Mouse (Mus musculus) MEL (cell line): ENCODE data around the gene Tmbim4. TPM values are rescaled to one million over a fixed set of nuclear protein-coding genes. Genes with fewer than 3 reads are reported as not detected.

ENCODE experiments used
- DNase-seq: peaks from one replicate; pipeline ENCODE4 v3.0.0; 2011; ENCODE audit warnings: low read depth, low spot score
- H3K27ac ChIP-seq: 2 replicates; pipeline ENCODE4 v1.5.1; 2012; ENCODE audit warnings: low read depth, mild to moderate bottlenecking, control low read depth, low read length, moderate library complexity; ENCODE audit not compliant: control insufficient read depth
- H3K27me3 ChIP-seq, 2 experiments: fragments of 150-350 bp in 1 of 2; sonication (generic) in 1 of 2; 2 replicates each; pipeline ENCODE4 v1.6.1; 2012; ENCODE audit warnings: low read length in 2 of 2, mild to moderate bottlenecking in 2 of 2, improper control_type of control experiment in 1 of 2, moderate library complexity in 1 of 2; ENCODE audit not compliant: insufficient read depth in 2 of 2, control insufficient read depth in 1 of 2
- H3K36me3 ChIP-seq, 2 experiments: 2 replicates each; pipeline ENCODE4 v1.6.1; 2012 to 2014; ENCODE audit warnings: low read length in 2 of 2, improper control_type of control experiment in 1 of 2, inconsistent platforms in 1 of 2, mild to moderate bottlenecking in 1 of 2; ENCODE audit not compliant: insufficient read depth in 2 of 2, control insufficient read depth in 1 of 2
- H3K4me1 ChIP-seq, 2 experiments: fragments of 150-350 bp in 1 of 2; sonication (generic) in 1 of 2; 2 replicates each; pipeline ENCODE4 v1.6.1; 2012; ENCODE audit warnings: low read length in 2 of 2, improper control_type of control experiment in 1 of 2, mild to moderate bottlenecking in 1 of 2; ENCODE audit not compliant: insufficient read depth in 2 of 2, control insufficient read depth in 1 of 2
- H3K4me3 ChIP-seq, 2 experiments: fragments of 150-350 bp in 1 of 2; sonication (generic) in 1 of 2; 2 replicates each; pipeline ENCODE4 v1.5.1; 2012; ENCODE audit warnings: low read depth in 2 of 2, low read length in 2 of 2, mild to moderate bottlenecking in 2 of 2, moderate library complexity in 2 of 2, control low read depth in 1 of 2, improper control_type of control experiment in 1 of 2; ENCODE audit not compliant: control insufficient read depth in 1 of 2, insufficient read depth in 1 of 2
- H3K79me2 ChIP-seq: 2 replicates; pipeline ENCODE4 v1.6.1; 2012; ENCODE audit warnings: mild to moderate bottlenecking, low read length, moderate library complexity; ENCODE audit not compliant: control insufficient read depth, poor library complexity, insufficient read depth
- H3K9ac ChIP-seq: 2 replicates; pipeline ENCODE4 v1.6.1; 2012; ENCODE audit warnings: low read depth, mild to moderate bottlenecking, control low read depth, low read length, moderate library complexity; ENCODE audit not compliant: control insufficient read depth, poor library complexity, severe bottlenecking
- H3K9me3 ChIP-seq: fragments of 150-350 bp; sonication (generic); replicated peaks from 2 replicates; pipeline ENCODE4 v1.6.1; 2012; ENCODE audit warnings: mild to moderate bottlenecking, low read length, improper control_type of control experiment, moderate library complexity; ENCODE audit not compliant: insufficient read depth
- BHLHE40 ChIP-seq: IDR thresholded peaks from 2 replicates; pipeline ENCODE4 v1.6.1; 2012; ENCODE audit warnings: low read depth, mild to moderate bottlenecking, inconsistent platforms, low read length, improper control_type of control experiment, borderline replicate concordance
- EP300 ChIP-seq, 2 experiments: IDR thresholded peaks; 2 replicates each; pipeline ENCODE4 v1.6.1; 2011; ENCODE audit warnings: improper control_type of control experiment in 2 of 2, low read length in 2 of 2, low read depth in 1 of 2, mild to moderate bottlenecking in 1 of 2
- ETS1 ChIP-seq: IDR thresholded peaks from 2 replicates; pipeline ENCODE4 v1.6.1; 2012; ENCODE audit warnings: low read depth, mild to moderate bottlenecking, inconsistent platforms, low read length, improper control_type of control experiment, moderate library complexity
- GABPA ChIP-seq: IDR thresholded peaks from 2 replicates; pipeline ENCODE4 v1.6.1; 2012; ENCODE audit warnings: low read depth, mild to moderate bottlenecking, inconsistent platforms, low read length, improper control_type of control experiment, moderate library complexity
- MAZ ChIP-seq: IDR thresholded peaks from 2 replicates; pipeline ENCODE4 v1.6.1; 2012; ENCODE audit warnings: low read depth, mild to moderate bottlenecking, inconsistent platforms, low read length, improper control_type of control experiment
- MYB ChIP-seq: IDR thresholded peaks from 2 replicates; pipeline ENCODE4 v1.6.1; 2011; ENCODE audit warnings: mild to moderate bottlenecking, low read depth, low read length, improper control_type of control experiment
- MYC ChIP-seq: IDR thresholded peaks from 2 replicates; pipeline ENCODE4 v1.6.1; 2011; ENCODE audit warnings: low read depth, mild to moderate bottlenecking, low read length, improper control_type of control experiment, moderate library complexity
- POLR2AphosphoS2 ChIP-seq: IDR thresholded peaks from 2 replicates; pipeline ENCODE4 v1.6.1; 2011; ENCODE audit warnings: low read length, improper control_type of control experiment
- RAD21 ChIP-seq: IDR thresholded peaks from 2 replicates; pipeline ENCODE4 v1.6.1; 2011; ENCODE audit warnings: mild to moderate bottlenecking, low read depth, low read length, improper control_type of control experiment
- SIN3A ChIP-seq: IDR thresholded peaks from 2 replicates; pipeline ENCODE4 v1.6.1; 2012; ENCODE audit warnings: low read length, improper control_type of control experiment, inconsistent platforms
- TBP ChIP-seq: IDR thresholded peaks from 2 replicates; pipeline ENCODE4 v1.8.0; 2011; ENCODE audit warnings: low read depth, low read length, improper control_type of control experiment
- UBTF ChIP-seq: IDR thresholded peaks from 2 replicates; pipeline ENCODE4 v1.6.1; 2012; ENCODE audit warnings: low read depth, mild to moderate bottlenecking, inconsistent platforms, low read length, improper control_type of control experiment, moderate library complexity, borderline replicate concordance; ENCODE audit not compliant: insufficient read depth
- USF1 ChIP-seq: IDR thresholded peaks from 2 replicates; pipeline ENCODE4 v1.6.1; 2014; ENCODE audit warnings: low read depth, mild to moderate bottlenecking, inconsistent platforms, low read length, improper control_type of control experiment, moderate library complexity
- USF2 ChIP-seq, 2 experiments: IDR thresholded peaks; 2 replicates each; pipeline ENCODE4 v1.6.1; 2011 to 2012; ENCODE audit warnings: improper control_type of control experiment in 2 of 2, low read length in 2 of 2, borderline replicate concordance in 1 of 2, inconsistent platforms in 1 of 2, low read depth in 1 of 2, mild to moderate bottlenecking in 1 of 2; ENCODE audit not compliant: insufficient read depth in 1 of 2
- ZC3H11A ChIP-seq: IDR thresholded peaks from 2 replicates; pipeline ENCODE4 v1.6.1; 2012; ENCODE audit warnings: low read depth, mild to moderate bottlenecking, inconsistent platforms, low read length, improper control_type of control experiment
- ZKSCAN1 ChIP-seq: IDR thresholded peaks from 2 replicates; pipeline ENCODE4 v1.6.1; 2012; ENCODE audit warnings: low read depth, mild to moderate bottlenecking, inconsistent platforms, low read length, improper control_type of control experiment, moderate library complexity
- ZNF384 ChIP-seq: IDR thresholded peaks from 2 replicates; pipeline ENCODE4 v1.6.1; 2012; ENCODE audit warnings: low read depth, mild to moderate bottlenecking, inconsistent platforms, low read length, improper control_type of control experiment
- polyA plus RNA-seq, 2 experiments: library from polyadenylated mRNA; stranded (reverse) in 1 of 2; unstranded in 1 of 2; fragments of >175 nt in 1 of 2; fragments of >200 nt in 1 of 2; gene quantifications; 2 replicates each; pipeline versions ENCODE4 v1.2.1 to v1.2.4; 2012; ENCODE audit warnings: low replicate concordance in 2 of 2, low read depth in 1 of 2; ENCODE audit not compliant: insufficient read length in 2 of 2, insufficient read depth in 1 of 2, missing spikeins in 1 of 2
- total RNA-seq: library from RNA; depleted of rRNA; stranded (reverse); fragments of 300-350 nt; gene quantifications from 2 replicates; pipeline ENCODE4 v1.2.3, GENCODE M21; 2012

The Tmbim4 gene
- total and polyA plus RNA-seq, 3 experiments = 52.5 to 80.3 TPM; not detected in 1

DNA sequence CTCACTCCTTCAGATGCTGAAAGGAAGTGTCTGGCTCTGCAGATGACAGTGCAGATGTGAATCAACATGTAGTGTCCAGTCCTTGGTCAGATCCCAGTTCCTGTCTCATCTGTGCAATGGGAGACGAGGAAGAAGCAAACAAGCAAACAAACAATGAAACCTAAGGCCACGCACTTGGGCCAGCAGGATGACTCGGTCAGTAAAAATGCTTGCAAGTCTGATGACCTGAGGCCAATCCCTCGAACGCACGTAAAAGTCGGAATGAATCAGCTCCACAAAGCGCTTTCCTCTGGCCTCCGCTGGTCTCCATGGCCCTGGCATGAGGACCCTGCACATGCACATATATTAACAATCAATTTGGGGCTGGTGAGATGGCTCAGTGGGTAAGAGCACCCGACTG lies 17.6 kb downstream of the Tmbim4 start (continued):
- TF ChIP-seq ZC3H11A (no peak), MYB (no peak), RAD21 (no peak), TBP (no peak)

DNA sequence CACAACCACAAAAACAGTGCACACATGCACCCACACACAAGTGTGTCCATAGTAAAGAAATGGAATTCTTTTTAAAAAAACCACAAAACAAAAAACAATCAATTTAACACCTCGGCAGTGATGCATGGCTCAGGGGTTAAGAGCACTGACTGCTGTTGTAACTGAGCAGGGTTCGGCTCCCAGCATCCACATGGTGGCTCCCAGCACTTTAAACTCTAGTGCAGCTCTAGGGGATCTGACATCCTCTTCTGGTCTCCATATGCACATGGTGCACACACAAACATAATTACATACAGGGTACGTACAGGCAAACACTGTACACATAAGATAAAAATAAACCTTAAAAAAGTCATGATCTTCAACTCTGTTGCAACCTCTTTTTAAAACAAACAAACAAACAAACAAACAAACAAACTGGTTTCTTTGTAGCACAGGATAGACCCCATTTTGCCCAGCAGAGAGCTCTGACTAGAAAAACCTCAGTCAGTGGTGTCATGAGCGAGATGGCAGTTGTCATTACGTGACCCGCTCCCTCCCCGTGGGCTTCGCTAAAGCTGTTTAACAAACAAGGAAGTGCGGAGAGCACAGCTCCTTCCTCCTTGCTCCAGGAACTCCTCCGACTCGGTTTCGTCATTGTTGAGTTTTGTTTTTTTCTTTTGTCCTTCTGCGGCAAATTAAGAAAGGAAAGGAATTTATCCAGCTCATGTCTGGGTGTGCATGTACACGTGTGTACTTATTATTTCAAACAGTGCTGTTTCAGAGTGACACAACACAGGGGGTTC lies 18.4 kb downstream of the Tmbim4 start:
- no peak for DNase-seq
- H3K36me3 ChIP-seq = peaks cover 0 to 4% of the 10 kb centered on the region in 2 experiments; a peak in 2 of 4 replicates
- no peaks in the 10 kb centered on the region for H3K4me1 ChIP-seq
- H3K27ac ChIP-seq = no peak overlapping the region
- H3K9me3 ChIP-seq = no peaks in the 10 kb centered on the region
- no peak overlapping the region for H3K4me3 ChIP-seq
- TF ChIP-seq MYB (no peak), GABPA (no peak), MYC (no peak), TBP (no peak), USF2 (IDR thresholded peaks at IDR 0.05; ENCODE audit: borderline replicate concordance in 1 of 2, insufficient read depth in 1 of 2, low read depth in 1 of 2, low read length in 2 of 2) (no peak), MAZ (no peak), UBTF (no peak), USF1 (no peak), ZNF384 (no peak), ZKSCAN1 (no peak), EP300 (IDR thresholded peaks at IDR 0.05; ENCODE audit: low read depth in 1 of 2, low read length in 2 of 2) (no peak), ETS1 (no peak), BHLHE40 (no peak), SIN3A (no peak)
- no peak overlapping the region for H3K9ac ChIP-seq
- H3K79me2 ChIP-seq = no peaks in the 10 kb centered on the region; the same call in 1 of the 2 replicates
- no peaks in the 10 kb centered on the region for H3K27me3 ChIP-seq

DNA sequence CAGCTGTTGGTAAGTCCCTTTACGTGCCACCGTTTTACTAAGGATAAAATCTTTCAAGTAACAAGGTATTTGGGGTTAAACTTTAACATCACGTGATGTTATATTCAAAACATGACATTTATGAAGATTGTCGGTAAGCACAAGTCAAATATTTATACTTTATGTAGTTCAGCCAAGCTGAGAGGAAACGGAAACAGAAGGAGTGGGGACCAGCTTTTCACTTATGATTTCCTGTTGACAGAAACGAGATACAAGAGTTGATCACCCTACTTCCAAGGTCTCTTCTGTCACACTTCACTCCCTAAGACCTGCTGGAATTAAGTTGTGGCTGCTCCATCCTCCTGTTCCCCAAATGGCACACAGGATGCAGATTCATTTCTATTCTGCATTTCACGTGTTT lies 19.4 kb downstream of the Tmbim4 start:
- Histone ChIP-seq H3K9ac (no peak overlapping the region), H3K9me3 (no peaks in the 10 kb centered on the region), H3K27me3 (no peaks in the 10 kb centered on the region), H3K4me1 (no peaks in the 10 kb centered on the region), H3K27ac (no peak overlapping the region), H3K4me3 (no peak overlapping the region), H3K36me3 (peaks cover 0 to 4% of the 10 kb centered on the region in 2 experiments; a peak in 1 of 4 replicates), H3K79me2 (no peaks in the 10 kb centered on the region; the same call in 1 of the 2 replicates)
- no peak for DNase-seq
- TF ChIP-seq USF2 (IDR thresholded peaks at IDR 0.05; ENCODE audit: borderline replicate concordance in 1 of 2, insufficient read depth in 1 of 2, low read depth in 1 of 2, low read length in 2 of 2) (no peak), POLR2AphosphoS2 (no peak)
